Comparison of ENCODE assay signal across 8 mouse cellular contexts in the genomic region with DNA sequence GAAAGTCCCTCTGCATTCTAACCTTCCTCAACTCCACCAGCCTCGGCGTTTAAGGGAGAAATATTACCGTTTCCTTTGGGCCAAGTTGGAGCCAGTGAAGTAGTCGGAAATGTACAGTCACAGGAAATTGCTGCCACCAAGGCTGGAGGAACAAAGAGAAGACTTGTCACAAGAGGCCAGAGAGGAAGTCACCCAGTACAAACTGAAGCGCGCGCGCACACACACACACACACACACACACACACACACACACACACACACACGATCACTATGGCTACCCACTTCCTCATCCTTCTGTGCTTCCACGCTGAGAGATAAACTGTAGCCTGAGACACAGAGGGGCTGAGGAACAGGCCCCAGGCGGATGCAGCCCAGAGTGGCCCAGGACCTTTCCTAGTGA. TPM values are rescaled to one million over a fixed set of nuclear protein-coding genes. Genes with fewer than 3 reads are reported as not detected.
DNase-seq lines count a peak whose midpoint lies in the region; ATAC-seq and TF ChIP-seq lines count a peak whose summit lies in the region.

No protein-coding gene starts in this region.

- 61% methylated on average over 7 of the region's 11 CpGs for WGBS in midbrain, postnatal 0 days
- WGBS in midbrain, embryonic 13.5 days, result 74% methylated on average over 11 of the region's 11 CpGs

- no peak overlapping the region for H3K4me3 ChIP-seq in midbrain, postnatal 0 days (ENCODE audit: low read depth, low read length)
- H3K4me3 ChIP-seq in midbrain, embryonic 13.5 days (replicated peaks), result no peak overlapping the region

- peak; percentile 34; the same call in 1 of the 2 replicates for ATAC-seq in midbrain, postnatal 0 days (ENCODE audit: low FRiP score)
- ATAC-seq in midbrain, embryonic 13.5 days, result no peak

- H3K27ac ChIP-seq in midbrain, postnatal 0 days (ENCODE audit: low read depth, low read length), result no peak overlapping the region
- no peak overlapping the region for H3K27ac ChIP-seq in midbrain, embryonic 13.5 days

- H3K4me1 ChIP-seq in midbrain, postnatal 0 days (ENCODE audit: insufficient read depth, low read length), result no peaks in the 10 kb centered on the region
- H3K4me1 ChIP-seq in midbrain, embryonic 13.5 days (replicated peaks), result peaks cover 2% of the 10 kb centered on the region; the same call in 1 of the 2 replicates

- no peak overlapping the region for H3K4me2 ChIP-seq in midbrain, postnatal 0 days (ENCODE audit: low read depth, low read length, poor library complexity, severe bottlenecking)
- H3K4me2 ChIP-seq in midbrain, embryonic 13.5 days (replicated peaks), result no peak overlapping the region

- H3K9ac ChIP-seq in midbrain, postnatal 0 days (replicated peaks; ENCODE audit: low read length, poor library complexity, severe bottlenecking), result no peak overlapping the region
- no peak overlapping the region for H3K9ac ChIP-seq in midbrain, embryonic 13.5 days (replicated peaks)

- H3K9me3 ChIP-seq in midbrain, postnatal 0 days (ENCODE audit: low read length), result no peaks in the 10 kb centered on the region
- no peaks in the 10 kb centered on the region for H3K9me3 ChIP-seq in midbrain, embryonic 13.5 days

- no peak for TF ChIP-seq CTCF in midbrain, postnatal 0 days (IDR thresholded peaks at IDR 0.05)

- no peaks in the 10 kb centered on the region for H3K27me3 ChIP-seq in midbrain, postnatal 0 days (ENCODE audit: insufficient read depth, low read length)
- no peaks in the 10 kb centered on the region for H3K27me3 ChIP-seq in midbrain, embryonic 13.5 days

- no peak for DNase-seq in midbrain, postnatal 0 days (ENCODE audit: low spot score)
- peak; percentile 20 for DNase-seq in embryo, embryonic 9.5 days (ENCODE audit: extremely low spot score)
- DNase-seq in kidney, adult 18-20 months, result peak; percentile 9
- peak; percentile 51 for DNase-seq in lung, postnatal 14 days
- DNase-seq in thymus, adult 18-20 months, result peak; percentile 56 to 80
- DNase-seq in urinary bladder, postnatal 4 days (ENCODE audit: low spot score in 2 of 2), result no peak
- no peak for DNase-seq in c-Kit-positive CD71-positive TER-119-positive erythroid progenitor cells, embryonic 14.5 days (ENCODE audit: low spot score)

- H3K36me3 ChIP-seq in midbrain, postnatal 0 days (ENCODE audit: insufficient read depth, low read length), result no peaks in the 10 kb centered on the region
- H3K36me3 ChIP-seq in midbrain, embryonic 13.5 days, result no peaks in the 10 kb centered on the region

RNA-seq across cellular contexts. Expression of gene Tyrobp, which starts 19.2 kb away (rescaled TPM):
- 20.6 and 23.5 TPM in 2 replicates for total RNA-seq in midbrain, postnatal 0 days (2014; rRNA removed)
- polyA plus RNA-seq in midbrain, postnatal 0 days (2015; fragmentation: Nextera tagmentation; extraction: Ambion mirVana), result 43.7 and 46.5 TPM in 2 replicates
- polyA plus RNA-seq in midbrain, embryonic 13.5 days (2015; fragmentation: Nextera tagmentation; extraction: Ambion mirVana), result 21.0 and 23.8 TPM in 2 replicates

RNA-seq across cellular contexts. Expression of gene Hcst, which starts 25.3 kb away (rescaled TPM):
- not detected in 2 replicates for total RNA-seq in midbrain, postnatal 0 days (2014; rRNA removed)
- polyA plus RNA-seq in midbrain, postnatal 0 days (2015; fragmentation: Nextera tagmentation; extraction: Ambion mirVana), result 0.54 and 0.76 TPM in 2 replicates
- 0.54 TPM in 1 of 2 replicates, not detected in the other for polyA plus RNA-seq in midbrain, embryonic 13.5 days (2015; fragmentation: Nextera tagmentation; extraction: Ambion mirVana)

RNA-seq across cellular contexts. Expression of gene Nfkbid, which starts 27.2 kb away (rescaled TPM):
- total RNA-seq in midbrain, postnatal 0 days (2014; rRNA removed), result 2.1 and 2.2 TPM in 2 replicates
- 2.2 and 2.8 TPM in 2 replicates for polyA plus RNA-seq in midbrain, postnatal 0 days (2015; fragmentation: Nextera tagmentation; extraction: Ambion mirVana)
- polyA plus RNA-seq in midbrain, embryonic 13.5 days (2015; fragmentation: Nextera tagmentation; extraction: Ambion mirVana), result 1.2 and 1.3 TPM in 2 replicates

RNA-seq across cellular contexts. Expression of gene Lrfn3, which starts 31.8 kb away (rescaled TPM):
- total RNA-seq in midbrain, postnatal 0 days (2014; rRNA removed), result 44.8 and 47.5 TPM in 2 replicates
- polyA plus RNA-seq in midbrain, postnatal 0 days (2015; fragmentation: Nextera tagmentation; extraction: Ambion mirVana), result 22.1 and 24.8 TPM in 2 replicates
- 11.4 and 13.0 TPM in 2 replicates for polyA plus RNA-seq in midbrain, embryonic 13.5 days (2015; fragmentation: Nextera tagmentation; extraction: Ambion mirVana)

RNA-seq across cellular contexts. Expression of gene Aplp1, which starts 51.0 kb away (rescaled TPM):
- total RNA-seq in midbrain, postnatal 0 days (2014; rRNA removed), result 923 and 924 TPM in 2 replicates
- 811 and 814 TPM in 2 replicates for polyA plus RNA-seq in midbrain, postnatal 0 days (2015; fragmentation: Nextera tagmentation; extraction: Ambion mirVana)
- 521 and 559 TPM in 2 replicates for polyA plus RNA-seq in midbrain, embryonic 13.5 days (2015; fragmentation: Nextera tagmentation; extraction: Ambion mirVana)

Comparison
In these comparisons a context has a peak if more than half of its experiments do, and no peak if none do; other contexts are left out.
1. DNase-seq: peak in embryo, embryonic 9.5 days (single experiment), kidney, adult 18-20 months (single experiment), lung, postnatal 14 days (single experiment) and thymus, adult 18-20 months (2 of 2); none in midbrain, postnatal 0 days (single experiment), urinary bladder, postnatal 4 days (0 of 2) and c-Kit-positive CD71-positive TER-119-positive erythroid progenitor cells, embryonic 14.5 days (single experiment).